Mouse (Mus musculus) myocyte (in vitro differentiated cells): ENCODE results near the gene Gabbr1.

Experiments used
- CEBPB ChIP-seq: IDR thresholded peaks from 2 replicates; pipeline ENCODE4 v1.6.1; 2011; ENCODE audit warnings: mild to moderate bottlenecking, moderate library complexity; ENCODE audit not compliant: poor library complexity, insufficient read depth, severe bottlenecking
- E2F4 ChIP-seq: IDR thresholded peaks from one replicate; pipeline ENCODE4 v1.6.1; 2011; ENCODE audit warnings: mild to moderate bottlenecking, control low read depth, moderate library complexity; ENCODE audit not compliant: insufficient read depth
- MYOD1 ChIP-seq, 3 experiments: IDR thresholded peaks; one replicate each; pipeline ENCODE4 v1.6.1; 2011; ENCODE audit warnings: control low read depth in 2 of 3, low read depth in 2 of 3, mild to moderate bottlenecking in 2 of 3, moderate library complexity in 1 of 3; ENCODE audit not compliant: insufficient read length in 2 of 3, control insufficient read depth in 1 of 3
- POLR2A ChIP-seq: IDR thresholded peaks from one replicate; pipeline ENCODE4 v1.6.1; 2011; ENCODE audit warnings: low read depth, mild to moderate bottlenecking, control low read depth, moderate library complexity; ENCODE audit not compliant: insufficient read length

DNA sequence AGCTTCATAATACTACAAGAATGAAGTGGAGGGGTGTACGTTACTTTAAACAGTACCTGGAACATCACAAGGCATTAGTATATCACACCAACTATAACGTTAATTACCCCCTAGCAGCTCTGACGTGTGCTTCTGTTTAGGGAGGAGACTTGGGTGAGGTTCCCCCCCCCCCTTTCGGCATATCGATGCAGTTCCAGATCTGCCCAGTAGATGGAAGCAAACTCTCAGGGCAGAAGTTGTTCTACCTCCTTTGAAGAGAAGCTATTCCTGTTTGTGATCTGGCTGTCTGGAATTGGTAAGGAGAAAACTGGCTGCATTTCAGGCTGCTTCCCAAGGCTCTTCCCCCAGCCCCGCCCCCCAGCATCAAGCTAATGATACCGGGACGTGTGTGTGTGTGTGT is 37.6 kb downstream of the Gabbr1 start:
- no peak for TF ChIP-seq MYOD1 (IDR thresholded peaks at IDR 0.05; ENCODE audit: control insufficient read depth in 1 of 3, insufficient read length in 2 of 3, low read depth in 2 of 3)
- TF ChIP-seq POLR2A: no peak
- TF ChIP-seq CEBPB: no peak
- no peak for TF ChIP-seq E2F4
